Mouse (Mus musculus) neural tube, embryonic 12.5 days (tissue): ENCODE results near the gene Cldn9. TPM values are rescaled to one million over a fixed set of nuclear protein-coding genes. Genes with fewer than 3 reads are reported as not detected.

Experiments
- polyA plus RNA-seq: library from polyadenylated mRNA; unstranded; fragments of >200 nt; fragmentation: Nextera tagmentation; extraction: Ambion mirVana; gene quantifications from 2 replicates; pipeline ENCODE4 v1.2.1, GENCODE M21; 2016

The Cldn9 gene
- polyA plus RNA-seq, 1 experiment from 2014 or later: 0.74 TPM

Other genes with a start within 250 kb of the Cldn9 start
- gene Vmn2r117, start 204.3 kb downstream of the Cldn9 start, polyA plus RNA-seq: not detected in 2 replicates
- 21.3 and 22.6 TPM in 2 replicates for gene Zfp213, start 119.8 kb downstream of the Cldn9 start, polyA plus RNA-seq
- gene Zfp13, start 84.5 kb downstream of the Cldn9 start, polyA plus RNA-seq: 23.8 and 26.6 TPM in 2 replicates
- gene Zscan10, start 83.2 kb downstream of the Cldn9 start, polyA plus RNA-seq: 0.32 TPM in 1 of 2 replicates, not detected in the other
- gene Mmp25, start 38.7 kb downstream of the Cldn9 start, polyA plus RNA-seq: 1.6 TPM in 2 replicates
- gene Bicdl2, start 23.5 kb downstream of the Cldn9 start, polyA plus RNA-seq: 0.42 and 0.80 TPM in 2 replicates
- 69.2 and 74.4 TPM in 2 replicates for gene Hcfc1r1, start 10.4 kb downstream of the Cldn9 start, polyA plus RNA-seq
- gene Thoc6, start 10.1 kb downstream of the Cldn9 start, polyA plus RNA-seq: 54.0 and 57.6 TPM in 2 replicates
- 3.1 and 3.9 TPM in 2 replicates for gene Tnfrsf12a, start 6.6 kb downstream of the Cldn9 start, polyA plus RNA-seq
- 2.7 and 3.6 TPM in 2 replicates for gene Cldn6, start 4.8 kb downstream of the Cldn9 start, polyA plus RNA-seq
- 0.79 and 1.1 TPM in 2 replicates for gene 1520401A03Rik, start 38.8 kb upstream of the Cldn9 start, polyA plus RNA-seq
- 32.7 and 34.1 TPM in 2 replicates for gene Pkmyt1, start 42.3 kb upstream of the Cldn9 start, polyA plus RNA-seq
- 41.7 and 41.8 TPM in 2 replicates for gene Paqr4, start 56.8 kb upstream of the Cldn9 start, polyA plus RNA-seq
- 5.8 and 6.1 TPM in 2 replicates for gene Kremen2, start 61.8 kb upstream of the Cldn9 start, polyA plus RNA-seq
- gene Flywch1, start 87.6 kb upstream of the Cldn9 start, polyA plus RNA-seq: 234 and 241 TPM in 2 replicates
- gene Flywch2, start 102.1 kb upstream of the Cldn9 start, polyA plus RNA-seq: 47.0 and 47.5 TPM in 2 replicates
- gene Srrm2, start 106.5 kb upstream of the Cldn9 start, polyA plus RNA-seq: 617 and 693 TPM in 2 replicates
- 1,078 and 1,213 TPM in 2 replicates for gene Elob, start 145.1 kb upstream of the Cldn9 start, polyA plus RNA-seq
- not detected in 2 replicates for gene Prss33, start 152.0 kb upstream of the Cldn9 start, polyA plus RNA-seq
- not detected in 2 replicates for gene Prss32, start 159.8 kb upstream of the Cldn9 start, polyA plus RNA-seq
- 1.2 and 1.7 TPM in 2 replicates for gene Prss41, start 160.1 kb upstream of the Cldn9 start, polyA plus RNA-seq
- gene Prss21, start 184.0 kb upstream of the Cldn9 start, polyA plus RNA-seq: not detected in 2 replicates
- gene Dcpp1, start 196.8 kb upstream of the Cldn9 start, polyA plus RNA-seq: not detected in 2 replicates
- not detected in 2 replicates for gene Dcpp2, start 196.9 kb upstream of the Cldn9 start, polyA plus RNA-seq
- gene Dcpp3, start 233.4 kb upstream of the Cldn9 start, polyA plus RNA-seq: not detected in 2 replicates